Mouse (Mus musculus): ENCODE measurements around the gene Dap.

Dap gene

DNA sequence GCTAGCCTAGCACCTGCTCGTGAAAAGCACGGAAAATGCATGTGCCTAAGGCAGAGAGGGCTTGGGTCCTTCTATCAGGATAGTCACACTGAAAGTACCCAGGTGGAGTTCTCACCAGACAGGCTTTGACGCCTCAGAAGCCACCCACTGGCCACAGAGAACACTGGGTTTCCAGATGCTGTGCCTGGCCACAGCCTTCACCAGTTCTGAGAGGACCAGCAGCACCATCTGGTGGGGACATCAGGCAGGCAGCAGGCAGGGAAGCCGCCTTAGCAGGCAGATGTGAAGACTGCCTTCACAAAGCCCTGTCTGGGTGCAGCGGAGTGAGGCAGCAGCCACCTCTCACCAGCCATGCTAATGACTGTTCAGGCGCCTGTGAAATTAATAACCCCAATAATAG is 40.7 kb downstream of the Dap start:
- DNase-seq (ENCODE audit: low spot score) = peak; percentile 52

DNA sequence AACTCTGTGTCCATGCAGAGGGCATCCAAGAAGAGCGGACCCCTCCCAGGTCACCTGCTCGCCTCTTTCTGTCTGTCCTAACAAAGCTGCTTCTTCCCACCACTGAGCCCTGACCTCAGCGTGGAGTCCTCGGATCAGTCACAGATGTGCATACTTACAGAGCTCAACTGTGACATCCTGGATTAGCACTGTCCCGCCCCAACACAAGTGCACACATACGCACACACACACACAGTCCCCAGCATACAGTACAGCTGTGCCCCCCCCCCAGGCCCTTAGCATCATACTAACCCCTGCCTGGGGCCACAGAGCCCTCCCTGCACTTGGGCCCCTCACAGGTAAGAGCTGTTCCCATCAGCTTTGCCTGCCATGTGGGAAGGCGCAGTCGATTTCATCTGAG is 41.3 kb downstream of the Dap start:
- DNase-seq (ENCODE audit: low spot score) = no peak

GRCm38 (mm10) chr15:31265845-31266244 is 41.7 kb downstream of the Dap start:
- DNase-seq (ENCODE audit: low spot score) = no peak

DNA sequence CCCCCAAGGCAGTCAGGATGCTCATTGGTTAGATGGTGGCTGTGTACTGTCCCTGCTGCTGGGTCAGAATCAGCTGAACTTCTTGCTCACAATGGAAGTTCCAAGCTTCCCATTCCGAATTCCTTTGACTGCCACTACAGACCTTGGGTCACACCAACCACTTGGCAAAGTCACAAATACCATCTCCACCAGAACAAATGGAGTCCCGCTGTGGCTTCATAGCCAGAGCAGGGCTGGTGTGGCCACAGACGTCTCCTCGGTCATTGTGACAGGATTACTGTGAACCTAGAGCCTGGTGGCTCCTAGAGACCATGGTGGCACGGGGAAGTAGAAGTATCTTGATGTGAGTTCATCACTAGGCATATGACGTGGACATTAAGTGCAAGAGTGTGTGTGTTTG is 44.0 kb downstream of the Dap start:
- DNase-seq (ENCODE audit: low spot score) = no peak

DNA sequence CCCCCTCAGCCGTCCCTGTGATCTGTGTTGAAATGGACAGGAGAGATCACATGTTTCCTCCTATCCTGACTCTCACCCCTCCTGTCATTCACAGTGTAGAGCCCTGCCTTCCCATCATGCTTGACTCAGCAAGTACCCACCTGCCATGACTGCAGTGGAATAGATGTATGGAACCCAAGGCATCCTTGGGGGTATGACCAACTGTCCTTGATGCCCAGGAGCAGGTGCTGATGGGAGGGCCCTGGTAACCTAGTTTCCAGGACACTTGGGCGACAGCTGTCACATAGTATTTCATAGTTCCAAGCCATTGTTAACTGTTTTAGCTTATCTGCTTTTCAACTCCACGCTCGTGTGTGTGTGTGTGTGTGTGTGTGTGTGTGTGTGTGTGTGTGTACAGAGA is 45.4 kb downstream of the Dap start:
- no peak for DNase-seq (ENCODE audit: low spot score)

DNA sequence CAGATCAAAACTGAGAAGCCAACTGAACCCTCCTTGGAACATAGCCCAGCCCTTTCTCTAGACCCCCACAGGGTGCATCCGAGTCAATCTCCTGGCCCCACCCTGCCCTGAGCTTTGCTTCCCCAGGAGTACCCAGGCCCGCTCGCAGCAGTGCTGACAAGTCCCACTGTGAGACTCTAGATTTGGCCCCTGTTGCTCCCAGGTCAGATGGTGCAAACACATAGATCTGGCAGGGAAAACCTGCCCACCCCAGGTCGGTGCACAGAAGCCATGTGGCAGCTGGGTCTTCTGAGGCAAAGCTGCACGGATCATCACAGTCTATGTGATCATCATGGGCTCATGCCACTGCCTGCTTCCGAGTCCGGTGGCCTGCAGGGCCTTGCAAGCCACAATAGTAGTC is 48.6 kb downstream of the Dap start:
- DNase-seq (ENCODE audit: low spot score) = no peak

DNA sequence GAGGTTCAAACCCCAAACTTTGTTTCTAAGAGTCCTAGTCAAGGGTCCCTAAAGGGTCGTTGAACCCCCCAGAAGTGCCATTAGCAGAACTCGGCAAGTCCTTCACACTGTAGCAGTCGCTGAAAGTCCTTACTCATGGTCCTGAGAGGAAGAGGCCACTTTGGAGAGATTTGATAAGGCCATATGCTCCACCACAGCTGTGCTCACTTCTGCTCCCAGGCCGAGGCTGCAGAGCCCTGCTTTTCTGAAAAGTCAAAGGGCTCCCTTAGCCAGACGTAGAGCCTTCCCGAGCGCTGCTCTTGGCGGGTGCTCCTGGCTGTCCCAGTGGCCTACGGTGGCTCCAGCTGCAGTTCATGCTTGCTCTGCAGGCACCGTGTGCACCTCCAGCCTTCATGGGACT is 49.4 kb downstream of the Dap start:
- no peak for DNase-seq (ENCODE audit: low spot score)

- DNase-seq (ENCODE audit: low spot score) = no peak
Measured at GRCm38 (mm10) chr15:31278090-31278489, 54.0 kb downstream of the Dap start.

GRCm38 (mm10) chr15:31279120-31279519 is 55.0 kb downstream of the Dap start:
- DNase-seq (ENCODE audit: low spot score) = no peak

- DNase-seq (ENCODE audit: low spot score) = no peak
Measured at GRCm38 (mm10) chr15:31279577-31280004, 55.5 kb downstream of the Dap start.

DNA sequence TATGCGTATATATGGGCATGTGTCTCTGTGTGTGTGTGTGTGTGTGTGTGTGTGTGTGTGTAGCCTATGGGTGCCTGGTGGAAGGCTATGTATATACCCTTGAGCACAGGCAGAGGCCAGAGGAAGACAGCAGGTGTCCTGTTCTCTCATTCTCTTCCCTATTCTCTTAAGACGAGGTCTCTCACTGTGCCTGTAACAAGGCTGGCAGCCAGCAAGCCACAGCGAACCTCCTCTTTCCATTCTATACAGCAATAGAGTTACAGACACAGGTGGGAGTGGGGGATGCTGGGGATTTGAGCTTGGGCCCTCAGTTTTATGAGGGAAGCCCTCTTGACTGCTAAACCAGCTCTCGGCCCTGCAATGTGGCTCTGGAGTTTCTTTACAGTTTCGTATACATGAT is 55.9 kb downstream of the Dap start:
- DNase-seq (ENCODE audit: low spot score) = no peak

GRCm38 (mm10) chr15:31280683-31281082 is 56.6 kb downstream of the Dap start:
- no peak for DNase-seq (ENCODE audit: low spot score)

GRCm38 (mm10) chr15:31281830-31282229 is 57.7 kb downstream of the Dap start:
- no peak for DNase-seq (ENCODE audit: low spot score)

DNA sequence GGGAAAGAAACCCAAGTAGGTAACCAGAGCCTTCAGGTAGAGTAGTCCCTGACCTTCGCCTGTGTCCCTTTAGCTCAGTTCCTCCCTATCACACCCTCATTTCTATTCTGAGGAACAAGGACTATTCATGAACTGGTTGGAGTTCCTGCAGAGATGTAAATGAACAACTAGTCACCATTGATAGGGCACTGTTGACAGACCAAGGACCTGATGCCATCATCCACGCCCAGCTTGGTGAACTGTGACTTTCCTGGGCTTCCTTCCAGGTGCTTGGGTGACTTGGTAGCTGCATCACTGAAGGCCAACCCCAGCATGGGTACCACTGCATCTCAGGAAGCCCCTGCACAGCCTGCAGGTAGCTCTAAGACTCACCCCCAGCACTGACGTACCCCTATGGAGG is 58.2 kb downstream of the Dap start:
- no peak for DNase-seq (ENCODE audit: low spot score)

GRCm38 (mm10) chr15:31284142-31284541 is 60.0 kb downstream of the Dap start:
- DNase-seq (ENCODE audit: low spot score) = no peak

- DNase-seq (ENCODE audit: low spot score) = no peak
Measured at GRCm38 (mm10) chr15:31284922-31285631, 61.0 kb downstream of the Dap start.

GRCm38 (mm10) chr15:31285695-31286094 is 61.6 kb downstream of the Dap start:
- no peak for DNase-seq (ENCODE audit: low spot score)

- no peak for DNase-seq (ENCODE audit: low spot score)
Measured at GRCm38 (mm10) chr15:31292627-31293026, 68.5 kb downstream of the Dap start.

- no peak for DNase-seq (ENCODE audit: low spot score)
Measured at GRCm38 (mm10) chr15:31294311-31294710, 70.2 kb downstream of the Dap start.

DNA sequence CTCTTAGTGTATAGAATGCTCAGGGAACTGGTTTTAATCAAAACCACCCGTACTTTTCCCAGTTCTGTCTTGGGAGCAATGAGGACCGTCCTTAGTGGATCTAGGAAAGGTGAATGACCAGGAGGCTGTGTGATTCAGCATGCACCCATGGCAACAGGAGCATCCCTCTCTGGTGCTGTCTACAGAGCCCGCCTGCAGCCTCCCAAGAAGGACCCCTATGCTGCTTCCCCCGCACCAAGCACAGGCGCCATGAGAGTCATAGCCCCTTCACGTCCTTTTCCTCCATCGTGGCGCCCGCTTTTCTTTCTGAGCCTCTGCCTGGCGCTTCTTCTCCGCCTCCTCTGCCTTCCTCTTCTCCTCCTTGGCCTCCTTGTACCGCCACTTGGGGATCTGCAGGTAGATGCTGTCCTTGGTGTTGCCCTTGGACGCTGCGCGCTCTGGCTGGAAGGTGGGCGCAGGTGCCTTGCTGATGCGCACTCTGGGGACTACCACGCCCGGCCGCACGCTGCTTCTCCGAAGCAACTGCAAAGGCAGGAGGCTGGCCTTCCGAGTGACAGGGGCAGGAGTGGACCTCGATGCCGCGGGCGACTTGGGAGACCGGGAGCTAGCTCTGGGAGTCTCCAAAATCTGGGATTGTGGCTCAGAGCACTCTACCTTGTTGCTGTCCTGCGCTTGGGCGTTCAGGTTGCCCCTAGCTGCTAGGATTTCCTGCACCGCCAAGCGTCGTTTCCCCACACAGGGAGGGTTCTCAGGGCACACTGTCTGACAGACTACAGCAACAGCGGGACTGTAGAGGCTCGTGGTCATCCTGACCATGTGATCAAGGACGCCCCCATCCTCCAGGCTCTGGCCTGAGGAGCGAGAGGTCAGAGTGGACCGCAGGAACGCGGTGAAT is 73.0 kb downstream of the Dap start:
- DNase-seq (ENCODE audit: low spot score) = no peak

GRCm38 (mm10) chr15:31297777-31298137 is 73.6 kb downstream of the Dap start:
- DNase-seq (ENCODE audit: low spot score) = no peak

DNA sequence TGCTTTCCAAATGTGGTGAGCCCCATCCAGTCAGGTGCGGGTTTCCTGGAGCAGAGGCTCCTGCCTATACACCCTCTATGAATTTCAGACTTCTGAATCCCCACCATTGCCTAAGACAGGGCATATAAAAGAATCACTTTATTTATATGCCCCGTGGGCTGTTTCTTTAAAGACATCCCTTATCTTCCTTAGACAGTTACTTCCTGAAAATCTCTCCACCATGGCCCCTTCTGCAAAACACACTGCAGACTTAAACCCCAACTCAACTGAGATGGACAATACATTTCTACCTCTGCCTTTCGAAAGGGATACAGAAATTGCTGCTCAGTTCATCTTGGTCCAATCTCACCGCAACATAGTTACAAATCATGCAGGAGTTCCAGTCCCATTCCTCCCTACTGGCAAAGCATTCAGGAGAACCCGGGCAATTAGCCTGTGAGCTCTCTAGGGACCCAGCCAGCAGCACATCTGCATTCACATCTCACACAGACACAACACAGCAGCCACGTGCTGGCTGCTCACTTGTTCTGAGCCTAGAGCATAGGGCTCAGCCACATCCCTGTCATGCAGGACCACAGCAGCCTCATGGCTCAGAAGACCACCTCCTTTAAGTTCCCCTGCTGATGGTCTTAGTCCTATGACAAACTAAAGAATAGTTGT is 75.3 kb downstream of the Dap start:
- no peak for DNase-seq (ENCODE audit: low spot score)
